Mouse (Mus musculus) forebrain, embryonic 15.5 days (tissue): Measurements from ENCODE around the gene Ift80. TPM values are rescaled to one million over a fixed set of nuclear protein-coding genes. Genes with fewer than 3 reads are reported as not detected.
A peak's percentile ranks its signal among the peaks of the same experiment; 100 is the strongest.
"Not testable (repeated sequence)": the region's sequence is repeated elsewhere in the genome, so short reads cannot be mapped to it uniquely, and the experiment has no call there.

ENCODE experiments used
- ATAC-seq: fragments of 200-750 bp; cut with Nextera tagmentation; replicated peaks from 2 replicates; pipeline ENCODE4 v1.8.0; 2017; ENCODE audit warnings: mild to moderate bottlenecking, moderate TSS enrichment, moderate library complexity
- H3K27ac ChIP-seq: fragments of 300-500 bp; sonication (generic); replicated peaks from 2 replicates; pipeline ENCODE4 v1.5.1; 2015; ENCODE audit warnings: mild to moderate bottlenecking, inconsistent platforms
- H3K27me3 ChIP-seq: fragments of 300-500 bp; sonication (generic); 2 replicates; pipeline ENCODE4 v1.6.1; 2015; ENCODE audit warnings: inconsistent platforms
- H3K36me3 ChIP-seq: fragments of 300-500 bp; sonication (generic); 2 replicates; pipeline ENCODE4 v1.6.1; 2015; ENCODE audit warnings: mild to moderate bottlenecking, inconsistent platforms
- H3K4me1 ChIP-seq: fragments of 300-500 bp; sonication (generic); 2 replicates; pipeline ENCODE4 v1.6.1; 2015; ENCODE audit warnings: inconsistent platforms
- H3K4me2 ChIP-seq: fragments of 300-500 bp; sonication (generic); replicated peaks from 2 replicates; pipeline ENCODE4 v1.6.1; 2015; ENCODE audit warnings: mild to moderate bottlenecking, inconsistent platforms
- H3K4me3 ChIP-seq: fragments of 300-500 bp; sonication (generic); 2 replicates; pipeline ENCODE4 v1.5.1; 2015; ENCODE audit warnings: mild to moderate bottlenecking, inconsistent platforms
- H3K9ac ChIP-seq: fragments of 300-500 bp; sonication (generic); replicated peaks from 2 replicates; pipeline ENCODE4 v1.6.1; 2015; ENCODE audit warnings: mild to moderate bottlenecking, inconsistent platforms
- H3K9me3 ChIP-seq: fragments of 300-500 bp; sonication (generic); 2 replicates; pipeline ENCODE4 v1.6.1; 2016; ENCODE audit warnings: inconsistent platforms
- WGBS: fragments of 180-500 bp; shearing (Covaris S2); methylation state at CpG from one replicate; pipeline ENCODE4 v1.1.7; 2015; ENCODE audit warnings: mixed read lengths; 5-methylcytosine and 5-hydroxymethylcytosine counted together
- polyA plus RNA-seq: library from polyadenylated mRNA; unstranded; fragments of >200 nt; fragmentation: Nextera tagmentation; extraction: Ambion mirVana; gene quantifications from 2 replicates; pipeline ENCODE4 v1.2.1, GENCODE M21; 2015

Gene Ift80
- polyA plus RNA-seq, 1 experiment from 2014 or later: 10.9 TPM

GRCm38 (mm10) chr3:68904902-68905778 lies 99.2 kb downstream of the Ift80 start:
- Histone ChIP-seq H3K36me3 (no peaks in the 10 kb centered on the region), H3K4me1 (no peaks in the 10 kb centered on the region), H3K4me2 (no peak overlapping the region), H3K27ac (no peak overlapping the region), H3K9ac (no peak overlapping the region), H3K27me3 (no peaks in the 10 kb centered on the region), H3K9me3 (no peaks in the 10 kb centered on the region), H3K4me3 (no peak overlapping the region)
- 74% methylated on average over 2 of the region's 2 CpGs for WGBS
- no peak for ATAC-seq

DNA sequence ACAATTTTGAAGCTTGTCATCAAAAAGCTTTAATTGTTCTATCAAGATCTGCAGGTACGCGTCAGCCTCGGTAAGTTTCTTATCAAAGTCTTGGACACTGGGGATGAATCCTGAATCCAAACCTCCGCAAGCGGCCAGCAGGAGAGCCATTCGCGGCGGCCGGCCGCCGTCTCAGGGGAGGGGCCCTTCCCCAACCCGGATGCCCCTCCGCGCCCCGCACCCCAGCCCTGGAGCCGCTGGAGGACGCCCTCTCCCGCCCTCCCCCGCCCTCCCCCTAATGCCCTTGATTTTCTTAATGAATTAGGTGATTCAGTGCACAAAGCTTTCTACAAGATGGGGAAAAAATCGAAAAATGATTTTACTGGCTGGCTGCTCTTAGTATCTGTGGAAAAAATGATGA lies 101.7 kb downstream of the Ift80 start:
- not testable (repeated sequence) for H3K4me1 ChIP-seq, H3K27ac ChIP-seq, H3K9me3 ChIP-seq, H3K4me3 ChIP-seq, ATAC-seq, H3K36me3 ChIP-seq, H3K4me2 ChIP-seq, H3K9ac ChIP-seq, H3K27me3 ChIP-seq
- WGBS: 95% methylated on average over 20 of the region's 20 CpGs

GRCm38 (mm10) chr3:68897154-68897553 lies 107.2 kb downstream of the Ift80 start:
- 91% methylated on average over 5 of the region's 5 CpGs for WGBS
- Histone ChIP-seq H3K27me3 (no peaks in the 10 kb centered on the region), H3K4me2 (no peak overlapping the region), H3K4me1 (no peaks in the 10 kb centered on the region), H3K9ac (no peak overlapping the region), H3K9me3 (no peaks in the 10 kb centered on the region), H3K4me3 (no peak overlapping the region), H3K27ac (no peak overlapping the region), H3K36me3 (no peaks in the 10 kb centered on the region; the same call in 1 of the 2 replicates)
- no peak for ATAC-seq

- no peaks in the 10 kb centered on the region; the same call in 1 of the 2 replicates for H3K36me3 ChIP-seq
- no peaks in the 10 kb centered on the region for H3K4me1 ChIP-seq
- H3K27me3 ChIP-seq: no peaks in the 10 kb centered on the region
- no peaks in the 10 kb centered on the region for H3K9me3 ChIP-seq
- H3K27ac ChIP-seq: no peak overlapping the region
- WGBS: 43% methylated on average over 4 of the region's 4 CpGs
- no peak overlapping the region for H3K4me2 ChIP-seq
- H3K9ac ChIP-seq: no peak overlapping the region
- no peak for ATAC-seq
- no peak overlapping the region for H3K4me3 ChIP-seq
Measured at GRCm38 (mm10) chr3:68895426-68895825, 108.9 kb downstream of the Ift80 start.

DNA sequence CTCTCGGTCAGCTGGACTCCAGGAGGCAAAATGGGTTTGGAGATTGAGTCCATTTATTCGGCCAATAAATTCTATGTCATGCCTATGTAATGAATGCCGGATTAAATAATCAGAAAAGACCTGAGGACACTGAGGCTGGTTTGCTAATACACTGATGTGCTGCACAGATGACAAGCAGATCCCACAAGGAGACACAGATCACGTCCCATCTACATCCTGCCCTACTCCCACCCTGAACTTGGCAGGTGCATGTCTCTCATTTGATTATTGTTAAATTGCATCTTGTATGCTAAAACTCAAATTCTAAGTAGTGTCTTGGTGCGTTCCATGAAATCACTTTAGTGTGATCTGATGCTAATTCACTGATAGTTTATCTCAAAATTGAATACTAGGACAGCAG lies 117.5 kb downstream of the Ift80 start:
- 90% methylated on average over 5 of the region's 5 CpGs for WGBS
- H3K4me3 ChIP-seq: no peak overlapping the region
- H3K9me3 ChIP-seq: no peaks in the 10 kb centered on the region
- no peaks in the 10 kb centered on the region for H3K27me3 ChIP-seq
- H3K36me3 ChIP-seq: no peaks in the 10 kb centered on the region
- ATAC-seq: no peak
- no peak overlapping the region for H3K9ac ChIP-seq
- no peaks in the 10 kb centered on the region for H3K4me1 ChIP-seq
- H3K4me2 ChIP-seq: no peak overlapping the region
- no peak overlapping the region for H3K27ac ChIP-seq

GRCm38 (mm10) chr3:68874079-68874478 lies 130.3 kb downstream of the Ift80 start:
- Histone ChIP-seq H3K9ac (no peak overlapping the region), H3K36me3 (no peaks in the 10 kb centered on the region), H3K27ac (no peak overlapping the region), H3K9me3 (no peaks in the 10 kb centered on the region), H3K4me3 (no peak overlapping the region), H3K4me1 (peaks cover 8% of the 10 kb centered on the region), H3K4me2 (no peak overlapping the region), H3K27me3 (peaks cover 9% of the 10 kb centered on the region; the same call in 1 of the 2 replicates)
- no peak for ATAC-seq
- 88% methylated on average over 2 of the region's 2 CpGs for WGBS

DNA sequence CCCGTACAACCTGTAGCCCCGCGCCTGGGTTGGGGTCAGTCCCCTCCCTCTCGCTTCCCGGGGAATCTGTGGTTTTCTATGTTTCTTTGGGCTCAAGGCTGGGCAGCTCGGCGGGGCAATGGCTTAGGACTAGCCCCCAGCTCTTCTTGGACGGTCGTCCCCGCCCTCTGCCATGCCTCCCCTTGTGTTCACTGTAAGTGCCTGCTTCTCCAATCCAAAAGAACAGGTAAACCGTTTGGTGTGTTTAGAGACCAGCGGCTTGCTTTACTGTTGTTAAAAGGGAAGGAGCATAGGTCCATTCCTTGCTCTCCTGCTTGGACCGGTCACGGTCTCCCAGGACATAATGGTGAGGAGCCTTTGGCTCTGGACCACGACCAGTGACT lies 133.8 kb downstream of the Ift80 start:
- H3K4me3 ChIP-seq: peak overlapping the region; percentile 68
- no peaks in the 10 kb centered on the region for H3K36me3 ChIP-seq
- peaks cover 9% of the 10 kb centered on the region; the same call in 1 of the 2 replicates for H3K27me3 ChIP-seq
- peaks cover 13% of the 10 kb centered on the region for H3K4me1 ChIP-seq
- no peak overlapping the region for H3K27ac ChIP-seq
- 3% methylated on average over 15 of the region's 15 CpGs for WGBS
- peak overlapping the region; percentile 96 for H3K4me2 ChIP-seq
- H3K9me3 ChIP-seq: no peaks in the 10 kb centered on the region
- H3K9ac ChIP-seq: peak overlapping the region; percentile 54
- ATAC-seq: peak; percentile 7; the same call in 1 of the 2 replicates

- H3K4me2 ChIP-seq: peak overlapping the region; percentile 96
- ATAC-seq: peak; percentile 87
- H3K36me3 ChIP-seq: no peaks in the 10 kb centered on the region
- H3K9ac ChIP-seq: peak overlapping the region; percentile 54
- WGBS: under 1% methylated on average over 96 of the region's 96 CpGs
- peaks cover 9% of the 10 kb centered on the region; the same call in 1 of the 2 replicates for H3K27me3 ChIP-seq
- H3K4me1 ChIP-seq: peaks cover 13% of the 10 kb centered on the region
- no peaks in the 10 kb centered on the region for H3K9me3 ChIP-seq
- H3K4me3 ChIP-seq: peak overlapping the region; percentile 68
- H3K27ac ChIP-seq: peak overlapping the region; percentile 16
Measured at GRCm38 (mm10) chr3:68869691-68870567, 134.4 kb downstream of the Ift80 start.

DNA sequence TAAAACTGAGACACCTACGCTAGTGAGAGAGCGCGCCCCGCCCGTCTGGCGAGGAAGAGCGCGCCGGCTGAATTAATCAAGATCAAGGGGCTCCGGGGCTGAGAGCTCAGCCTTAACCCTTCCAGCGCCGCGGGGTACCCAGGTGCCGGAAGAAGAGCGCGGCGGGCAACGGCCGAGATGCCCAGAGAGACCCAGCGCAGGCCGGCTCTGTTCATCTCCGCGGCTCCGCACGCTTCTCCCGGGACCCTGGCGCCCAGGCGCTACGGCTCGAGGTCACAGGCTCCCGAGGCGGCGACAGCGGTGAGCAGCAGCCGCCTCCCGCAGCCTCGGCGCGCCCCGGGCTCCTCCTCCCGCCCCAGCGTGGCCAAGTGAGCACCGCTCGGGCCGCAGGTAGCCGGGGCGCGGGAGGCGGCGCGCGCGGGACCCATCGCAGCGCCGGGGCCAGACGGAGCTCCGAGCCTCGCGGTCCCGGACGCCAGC lies 135.1 kb downstream of the Ift80 start, which contains the start of gene 1110032F04Rik:
TSS of gene 1110032F04Rik (plus strand) at position 376 of the 480 bp plus-strand sequence.
- no peaks in the 10 kb centered on the region for H3K36me3 ChIP-seq
- peaks cover 9% of the 10 kb centered on the region; the same call in 1 of the 2 replicates for H3K27me3 ChIP-seq
- peak; percentile 85 for ATAC-seq
- peak within 1 kb of the TSS; percentile 54 for H3K9ac ChIP-seq
- WGBS: under 1% methylated on average over 59 of the region's 62 CpGs
- peak within 1 kb of the TSS; percentile 16 for H3K27ac ChIP-seq
- H3K4me3 ChIP-seq: peak within 1 kb of the TSS; percentile 68
- peaks cover 13% of the 10 kb centered on the region for H3K4me1 ChIP-seq
- H3K9me3 ChIP-seq: no peaks in the 10 kb centered on the region
- peak within 1 kb of the TSS; percentile 96 for H3K4me2 ChIP-seq

DNA sequence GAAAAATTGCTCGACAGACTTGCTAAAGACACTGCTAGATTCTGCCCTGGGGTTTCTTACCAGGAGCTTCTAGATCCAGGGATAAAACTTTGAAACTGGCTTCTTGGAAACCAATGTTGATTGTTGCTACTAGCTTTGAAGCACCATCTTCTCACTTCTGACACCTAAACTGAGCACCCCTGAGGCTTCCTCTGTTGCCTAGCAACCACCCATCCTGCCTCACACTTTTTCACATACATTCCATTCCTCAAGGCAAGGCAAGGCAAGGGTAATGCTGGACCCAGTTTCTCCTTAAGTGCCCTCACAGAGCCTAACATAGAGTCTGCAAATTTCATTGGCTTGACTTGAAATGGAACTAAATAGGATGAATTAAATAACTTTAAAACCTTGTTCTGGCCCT lies 152.0 kb downstream of the Ift80 start:
- Histone ChIP-seq H3K36me3 (no peaks in the 10 kb centered on the region), H3K4me1 (no peaks in the 10 kb centered on the region), H3K4me2 (no peak overlapping the region), H3K4me3 (no peak overlapping the region), H3K27me3 (no peaks in the 10 kb centered on the region), H3K9me3 (no peaks in the 10 kb centered on the region), H3K27ac (no peak overlapping the region), H3K9ac (no peak overlapping the region)
- 90% methylated on average over 1 of the region's 1 CpGs for WGBS
- ATAC-seq: no peak

GRCm38 (mm10) chr3:68848323-68848722 lies 156.0 kb downstream of the Ift80 start:
- Histone ChIP-seq H3K4me1 (no peaks in the 10 kb centered on the region), H3K36me3 (no peaks in the 10 kb centered on the region), H3K9ac (no peak overlapping the region), H3K4me3 (no peak overlapping the region), H3K9me3 (no peaks in the 10 kb centered on the region), H3K27me3 (no peaks in the 10 kb centered on the region), H3K4me2 (no peak overlapping the region), H3K27ac (0 out of 2 replicates have a peak overlapping the region, but pooled peaks have one; percentile 14)
- WGBS: 55% methylated on average over 3 of the region's 3 CpGs
- no peak for ATAC-seq

- Histone ChIP-seq H3K4me1 (peaks cover 6% of the 10 kb centered on the region; the same call in 1 of the 2 replicates), H3K27me3 (no peaks in the 10 kb centered on the region), H3K4me2 (no peak overlapping the region), H3K4me3 (no peak overlapping the region), H3K36me3 (no peaks in the 10 kb centered on the region), H3K9ac (no peak overlapping the region), H3K9me3 (no peaks in the 10 kb centered on the region), H3K27ac (no peak overlapping the region)
- ATAC-seq: no peak
- WGBS: 94% methylated on average over 4 of the region's 4 CpGs
Measured at GRCm38 (mm10) chr3:68844025-68844424, 160.3 kb downstream of the Ift80 start.
